Mouse (Mus musculus): Measurements from ENCODE around the gene Rnase4. TPM values are rescaled to one million over a fixed set of nuclear protein-coding genes. Genes with fewer than 3 reads are reported as not detected.
A peak's percentile ranks its signal among the peaks of the same experiment; 100 is the strongest.

Rnase4 gene
- total RNA-seq, 2 experiments from 2014 or later: 20.5 to 21.8 TPM

- intact Hi-C loops (cut with DNase I): loop anchor here (10.0 kb wide), 1 partner anchor 733 kb away; no protein-coding TSS in a partner anchor
- DNase-seq (ENCODE audit: low spot score in 2 of 2): no peak
These were observed 21.1 kb downstream of the Rnase4 start for GRCm38 (mm10) chr14:51111966-51112365.

GRCm38 (mm10) chr14:51113476-51113875 is 22.6 kb downstream of the Rnase4 start:
- DNase-seq (ENCODE audit: low spot score in 2 of 2): no peak
- intact Hi-C loops (cut with DNase I): loop anchor here (10.0 kb wide), 1 partner anchor 731 kb away; no protein-coding TSS in a partner anchor

- no peak for DNase-seq (ENCODE audit: low spot score in 2 of 2)
- intact Hi-C loops (cut with DNase I): loop anchor here (10.0 kb wide), 1 partner anchor 731 kb away; no protein-coding TSS in a partner anchor
These were observed 23.2 kb downstream of the Rnase4 start, which contains the start of gene Eddm3b for GRCm38 (mm10) chr14:51113916-51114560. Gene Eddm3b (plus strand): TSS chr14:51114426.

GRCm38 (mm10) chr14:51125684-51126083 is 34.8 kb downstream of the Rnase4 start:
- intact Hi-C loops (cut with DNase I): no loop called here
- no peak for DNase-seq (ENCODE audit: low spot score in 2 of 2)

- no peak for DNase-seq (ENCODE audit: low spot score in 2 of 2)
- intact Hi-C loops (cut with DNase I): no loop called here
These were observed 36.9 kb downstream of the Rnase4 start for GRCm38 (mm10) chr14:51127648-51128258.

GRCm38 (mm10) chr14:51128775-51129623 is 38.1 kb downstream of the Rnase4 start:
- intact Hi-C loops (cut with DNase I): no loop called here
- DNase-seq (ENCODE audit: low spot score in 2 of 2): no peak

GRCm38 (mm10) chr14:51129624-51129975 is 38.7 kb downstream of the Rnase4 start:
- intact Hi-C loops (cut with DNase I): no loop called here
- DNase-seq (ENCODE audit: low spot score in 2 of 2): no peak

GRCm38 (mm10) chr14:51130315-51130940 is 39.6 kb downstream of the Rnase4 start:
- no peak for DNase-seq (ENCODE audit: low spot score in 2 of 2)
- intact Hi-C loops (cut with DNase I): no loop called here

- intact Hi-C loops (cut with DNase I): no loop called here
- DNase-seq (ENCODE audit: low spot score in 2 of 2): no peak
These were observed 40.4 kb downstream of the Rnase4 start for GRCm38 (mm10) chr14:51131086-51131815.

- no peak for DNase-seq (ENCODE audit: low spot score in 2 of 2)
- intact Hi-C loops (cut with DNase I): no loop called here
These were observed 41.5 kb downstream of the Rnase4 start for GRCm38 (mm10) chr14:51132372-51132771.

- DNase-seq (ENCODE audit: low spot score in 2 of 2): no peak
- intact Hi-C loops (cut with DNase I): no loop called here
These were observed 49.5 kb downstream of the Rnase4 start for GRCm38 (mm10) chr14:51140342-51140741.

- DNase-seq (ENCODE audit: low spot score in 2 of 2): no peak
- intact Hi-C loops (cut with DNase I): no loop called here
These were observed 51.2 kb downstream of the Rnase4 start for GRCm38 (mm10) chr14:51142119-51142518.

GRCm38 (mm10) chr14:51142568-51142967 is 51.7 kb downstream of the Rnase4 start:
- intact Hi-C loops (cut with DNase I): no loop called here
- no peak for DNase-seq (ENCODE audit: low spot score in 2 of 2)

GRCm38 (mm10) chr14:51143287-51143686 is 52.4 kb downstream of the Rnase4 start:
- intact Hi-C loops (cut with DNase I): no loop called here
- peak; percentile 14 to 28 for DNase-seq (ENCODE audit: low spot score in 2 of 2)

GRCm38 (mm10) chr14:51143937-51144336 is 53.1 kb downstream of the Rnase4 start:
- intact Hi-C loops (cut with DNase I): no loop called here

GRCm38 (mm10) chr14:51144451-51144850 is 53.6 kb downstream of the Rnase4 start:
- DNase-seq (ENCODE audit: low spot score in 2 of 2): no peak
- intact Hi-C loops (cut with DNase I): no loop called here

More at GRCm38 (mm10) chr14:51143937-51144336, 53.1 kb downstream of the Rnase4 start:
- no peak for DNase-seq (ENCODE audit: low spot score in 2 of 2)

GRCm38 (mm10) chr14:51145521-51145920 is 54.6 kb downstream of the Rnase4 start:
- intact Hi-C loops (cut with DNase I): no loop called here
- no peak for DNase-seq (ENCODE audit: low spot score in 2 of 2)

GRCm38 (mm10) chr14:51146685-51147084 is 55.8 kb downstream of the Rnase4 start, which contains the start of gene Rnase1:
Gene Rnase1 (minus strand): TSS chr14:51146785.
- intact Hi-C loops (cut with DNase I): no loop called here
- DNase-seq (ENCODE audit: low spot score in 2 of 2): no peak

GRCm38 (mm10) chr14:51148006-51148405 is 57.1 kb downstream of the Rnase4 start:
- intact Hi-C loops (cut with DNase I): no loop called here
- no peak for DNase-seq (ENCODE audit: low spot score in 2 of 2)

All from left cerebral cortex, postnatal 25 days (tissue).